Mouse (Mus musculus) bone marrow macrophage, adult 2 months (primary cell): Measurements from ENCODE around the gene Rps6ka5.

Experiments
- CTCF ChIP-seq: IDR thresholded peaks from 2 replicates; pipeline ENCODE4 v1.5.1; 2012; ENCODE audit warnings: low read depth, mild to moderate bottlenecking, low read length, moderate library complexity
- POLR2A ChIP-seq: IDR thresholded peaks from 2 replicates; pipeline ENCODE4 v1.6.1; 2012; ENCODE audit warnings: mild to moderate bottlenecking, low read depth, low read length, borderline replicate concordance

GRCm38 (mm10) chr12:100770765-100771164, 44.0 kb upstream of the Rps6ka5 start:
- no peak for TF ChIP-seq CTCF
- TF ChIP-seq POLR2A, result no peak
